Mouse (Mus musculus) liver, embryonic 11.5 days (tissue): ENCODE results near the gene Pafah2. TPM values are rescaled to one million over a fixed set of nuclear protein-coding genes. Genes with fewer than 3 reads are reported as not detected.
A peak's percentile ranks its signal among the peaks of the same experiment; 100 is the strongest.

Experiments used
- ATAC-seq: fragments of 200-750 bp; cut with Nextera tagmentation; replicated peaks from 2 replicates; pipeline ENCODE4 v1.8.0; 2017; ENCODE audit warnings: moderate number of reproducible peaks, mild to moderate bottlenecking, moderate TSS enrichment, moderate library complexity; ENCODE audit not compliant: low FRiP score
- DNase-seq: peaks from one replicate; pipeline ENCODE4 v3.0.0-alpha.2; 2017; ENCODE audit warnings: low spot score
- H3K27ac ChIP-seq: fragments of 300-500 bp; sonication (generic); 2 replicates; pipeline ENCODE4 v1.5.1; 2014; ENCODE audit warnings: mild to moderate bottlenecking, low read depth, low read length, control low read depth
- H3K27me3 ChIP-seq: fragments of 300-500 bp; sonication (generic); replicated peaks from 2 replicates; pipeline ENCODE4 v1.6.1; 2014; ENCODE audit warnings: low read length, mixed read lengths; ENCODE audit not compliant: control insufficient read depth, insufficient read depth
- H3K36me3 ChIP-seq: fragments of 300-500 bp; sonication (generic); 2 replicates; pipeline ENCODE4 v1.6.1; 2014; ENCODE audit warnings: mild to moderate bottlenecking, low read length, moderate library complexity, mixed read lengths; ENCODE audit not compliant: control insufficient read depth, insufficient read depth
- H3K4me1 ChIP-seq: fragments of 300-500 bp; sonication (generic); replicated peaks from 2 replicates; pipeline ENCODE4 v1.6.1; 2014; ENCODE audit warnings: low read length, mixed read lengths; ENCODE audit not compliant: control insufficient read depth, insufficient read depth
- H3K4me2 ChIP-seq: fragments of 300-500 bp; sonication (generic); 2 replicates; pipeline ENCODE4 v1.6.1; 2014; ENCODE audit warnings: mild to moderate bottlenecking, control low read depth, moderate library complexity
- H3K4me3 ChIP-seq: fragments of 300-500 bp; sonication (generic); 2 replicates; pipeline ENCODE4 v1.5.1; 2014; ENCODE audit warnings: low read depth, low read length, control low read depth
- H3K9ac ChIP-seq: fragments of 300-500 bp; sonication (generic); 2 replicates; pipeline ENCODE4 v1.6.1; 2014; ENCODE audit warnings: low read depth, low read length, control low read depth
- H3K9me3 ChIP-seq: fragments of 300-500 bp; sonication (generic); 2 replicates; pipeline ENCODE4 v1.6.1; 2016; ENCODE audit warnings: low read length, inconsistent platforms, mixed read lengths; ENCODE audit not compliant: control insufficient read depth
- WGBS: fragments of 180-500 bp; shearing (Covaris S2); extraction: QIAGEN DNeasy Blood & Tissue Kit; methylation state at CpG from one replicate; pipeline ENCODE4 v1.1.7; 2014; 5-methylcytosine and 5-hydroxymethylcytosine counted together
- polyA plus RNA-seq: library from polyadenylated mRNA; unstranded; fragments of >200 nt; fragmentation: Nextera tagmentation; extraction: Ambion mirVana; gene quantifications from 2 replicates; pipeline ENCODE4 v1.2.1, GENCODE M21; 2014

Pafah2 gene
- polyA plus RNA-seq, 1 experiment from 2014 or later = 7.9 TPM

DNA sequence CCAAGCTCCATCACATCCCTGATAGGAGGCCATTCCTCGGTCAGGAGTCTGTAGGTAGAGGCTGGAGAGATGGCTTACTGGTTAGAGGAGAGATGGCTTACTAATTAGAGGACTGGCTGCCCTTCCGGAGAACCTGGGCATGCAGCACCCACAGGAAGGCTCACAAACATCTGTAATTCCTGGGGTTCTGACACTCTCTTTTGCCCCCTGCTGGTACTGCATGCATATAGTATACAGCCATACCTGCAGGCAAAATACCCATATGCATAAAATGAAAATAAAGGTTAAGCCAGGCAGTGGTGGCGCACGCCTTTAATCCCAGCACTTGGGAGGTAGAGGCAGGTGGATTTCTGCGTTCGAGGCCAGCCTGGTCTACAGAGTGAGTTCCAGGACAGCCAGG is 8.9 kb upstream of the Pafah2 start:
- Histone ChIP-seq H3K9ac (no peak overlapping the region), H3K4me3 (no peak overlapping the region), H3K27me3 (no peaks in the 10 kb centered on the region), H3K4me1 (no peaks in the 10 kb centered on the region), H3K4me2 (no peak overlapping the region), H3K27ac (no peak overlapping the region), H3K36me3 (no peaks in the 10 kb centered on the region), H3K9me3 (peaks cover 2% of the 10 kb centered on the region; the same call in 1 of the 2 replicates)
- DNase-seq (no peak), ATAC-seq (no peak)
- WGBS = 62% methylated on average over 6 of the region's 6 CpGs

GRCm38 (mm10) chr4:134388397-134388796 is 7.7 kb upstream of the Pafah2 start:
- no peak overlapping the region for H3K4me2 ChIP-seq
- H3K9me3 ChIP-seq = peaks cover 2% of the 10 kb centered on the region; the same call in 1 of the 2 replicates
- ATAC-seq (no peak), DNase-seq (no peak)
- no peak overlapping the region for H3K9ac ChIP-seq
- H3K27me3 ChIP-seq = no peaks in the 10 kb centered on the region
- no peak overlapping the region for H3K4me3 ChIP-seq
- no peak overlapping the region for H3K27ac ChIP-seq
- H3K4me1 ChIP-seq = no peaks in the 10 kb centered on the region
- WGBS = 15% methylated on average over 5 of the region's 5 CpGs
- no peaks in the 10 kb centered on the region for H3K36me3 ChIP-seq

DNA sequence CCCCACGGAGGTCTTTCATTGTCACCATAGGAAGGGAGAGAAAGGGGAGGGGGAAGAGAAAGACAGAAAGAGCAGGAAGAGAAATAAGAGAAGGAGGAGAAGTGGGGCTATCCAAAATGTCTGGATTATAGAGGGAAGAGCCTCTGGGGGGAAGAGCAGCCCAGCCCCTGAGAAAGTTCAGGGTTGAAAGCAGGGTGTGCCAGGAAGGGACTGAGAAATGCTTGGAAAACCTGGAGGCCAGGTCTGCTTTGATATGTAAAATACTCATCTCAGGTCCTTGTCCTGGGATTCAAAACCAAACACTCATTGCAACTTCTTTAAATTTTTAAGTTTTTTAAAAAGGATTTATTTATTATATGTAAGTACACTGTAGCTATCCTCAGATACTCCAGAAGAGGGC is 4.5 kb upstream of the Pafah2 start:
- no peak overlapping the region for H3K9ac ChIP-seq
- 76% methylated on average over 1 of the region's 1 CpGs for WGBS

GRCm38 (mm10) chr4:134392595-134392994 is 3.5 kb upstream of the Pafah2 start:
- Histone ChIP-seq H3K9ac (no peak overlapping the region), H3K9me3 (peaks cover 2% of the 10 kb centered on the region; the same call in 1 of the 2 replicates), H3K27me3 (no peaks in the 10 kb centered on the region), H3K27ac (no peak overlapping the region), H3K4me1 (peaks cover 7% of the 10 kb centered on the region; the same call in 1 of the 2 replicates), H3K4me3 (no peak overlapping the region), H3K36me3 (no peaks in the 10 kb centered on the region), H3K4me2 (no peak overlapping the region)
- WGBS = 25% methylated on average over 8 of the region's 8 CpGs
- no peak for DNase-seq
- ATAC-seq = no peak

More for the DNA sequence above, 4.5 kb upstream of the Pafah2 start:
- Histone ChIP-seq H3K4me3 (no peak overlapping the region), H3K36me3 (no peaks in the 10 kb centered on the region), H3K9me3 (peaks cover 2% of the 10 kb centered on the region; the same call in 1 of the 2 replicates), H3K27ac (no peak overlapping the region), H3K27me3 (no peaks in the 10 kb centered on the region), H3K4me2 (no peak overlapping the region), H3K4me1 (0 out of 2 replicates have a peak, but pooled peaks cover 4% of the 10 kb centered on the region)
- ATAC-seq (no peak), DNase-seq (no peak)

DNA sequence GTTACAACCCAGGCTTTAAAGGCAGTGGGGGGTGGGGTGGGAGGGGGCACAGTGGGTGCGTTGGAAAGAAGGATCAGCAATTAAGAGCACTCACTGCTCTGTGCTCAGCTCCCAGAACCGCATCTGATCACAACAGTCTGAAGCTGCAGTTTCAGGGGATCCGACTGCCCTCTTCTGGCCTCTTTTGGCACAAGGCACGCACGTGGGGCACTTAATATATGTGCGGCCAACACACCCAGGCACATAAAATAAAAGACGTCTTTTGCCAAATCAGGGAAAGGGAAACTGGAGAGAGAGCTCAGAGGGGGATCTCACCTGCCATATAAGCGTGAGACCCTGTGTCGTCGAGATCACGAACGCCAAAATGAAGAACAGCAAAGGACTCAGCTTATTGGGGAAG is 3.1 kb upstream of the Pafah2 start:
- no peak for ATAC-seq

DNA sequence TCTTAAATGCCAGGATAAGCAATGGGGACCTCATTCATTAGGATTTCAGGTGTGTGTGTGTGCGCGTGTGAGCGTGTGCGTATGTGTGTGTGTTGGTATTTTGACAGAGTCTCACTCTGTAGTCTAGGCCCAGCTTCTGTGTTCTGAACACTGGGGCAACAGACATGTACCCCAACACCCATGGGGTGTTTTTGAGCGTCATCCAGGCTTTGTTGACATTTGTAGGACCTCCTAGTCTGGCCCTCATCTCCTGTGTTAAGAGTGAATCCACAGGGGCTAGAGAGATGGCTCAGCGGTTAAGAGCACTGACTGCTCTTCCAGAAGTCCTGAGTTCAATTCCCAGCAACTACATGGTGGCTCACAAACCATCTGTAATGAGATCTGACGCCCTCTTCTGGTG is 978 bp upstream of the Pafah2 start:
- DNase-seq (no peak), ATAC-seq (no peak)
- Histone ChIP-seq H3K4me1 (peaks cover 7% of the 10 kb centered on the region; the same call in 1 of the 2 replicates), H3K9ac (no peak overlapping the region), H3K27me3 (no peaks in the 10 kb centered on the region), H3K4me2 (no peak overlapping the region), H3K9me3 (peaks cover 2% of the 10 kb centered on the region; the same call in 1 of the 2 replicates), H3K27ac (no peak overlapping the region), H3K4me3 (no peak overlapping the region), H3K36me3 (no peaks in the 10 kb centered on the region)
- 78% methylated on average over 7 of the region's 7 CpGs for WGBS

More for the DNA sequence above, 3.1 kb upstream of the Pafah2 start:
- H3K4me3 ChIP-seq = no peak overlapping the region
- H3K4me2 ChIP-seq = no peak overlapping the region
- peaks cover 2% of the 10 kb centered on the region; the same call in 1 of the 2 replicates for H3K9me3 ChIP-seq
- H3K4me1 ChIP-seq = peaks cover 7% of the 10 kb centered on the region; the same call in 1 of the 2 replicates
- no peak overlapping the region for H3K9ac ChIP-seq
- H3K36me3 ChIP-seq = no peaks in the 10 kb centered on the region
- WGBS = 23% methylated on average over 12 of the region's 12 CpGs
- H3K27me3 ChIP-seq = no peaks in the 10 kb centered on the region
- DNase-seq = no peak
- no peak overlapping the region for H3K27ac ChIP-seq

- no peak for ATAC-seq
- H3K4me2 ChIP-seq = peak overlapping the region; percentile 89
- peak overlapping the region; percentile 55 for H3K4me3 ChIP-seq
- H3K36me3 ChIP-seq = no peaks in the 10 kb centered on the region
- H3K9me3 ChIP-seq = no peaks in the 10 kb centered on the region
- 26% methylated on average over 7 of the region's 7 CpGs for WGBS
- DNase-seq = no peak
- no peak overlapping the region for H3K9ac ChIP-seq
- no peaks in the 10 kb centered on the region for H3K27me3 ChIP-seq
- 0 out of 2 replicates have a peak overlapping the region, but pooled peaks have one; percentile 34 for H3K27ac ChIP-seq
- H3K4me1 ChIP-seq = peaks cover 19% of the 10 kb centered on the region
Observed at GRCm38 (mm10) chr4:134397121-134397520, 1.0 kb downstream of the Pafah2 start.

DNA sequence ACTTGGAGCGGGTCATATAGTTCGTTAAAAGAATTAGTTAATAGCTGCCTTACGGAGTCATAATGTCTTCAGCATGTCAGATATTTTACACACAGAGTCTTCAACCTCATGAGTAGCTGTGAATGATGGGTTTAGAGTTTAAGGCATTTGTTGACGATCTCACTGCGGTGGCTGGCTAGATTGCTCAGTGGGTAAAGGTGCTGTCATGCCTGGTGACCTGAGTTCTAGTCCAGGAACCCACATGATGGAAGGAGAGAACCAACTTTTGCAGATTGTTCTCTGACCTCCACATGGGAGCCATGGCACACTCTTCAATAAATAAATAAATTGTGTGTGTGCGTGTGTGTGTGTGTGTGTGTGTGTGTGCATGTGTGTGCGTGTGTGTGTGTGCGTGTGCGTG is 1.6 kb downstream of the Pafah2 start:
- no peaks in the 10 kb centered on the region for H3K27me3 ChIP-seq
- ATAC-seq = no peak
- no peaks in the 10 kb centered on the region for H3K9me3 ChIP-seq
- H3K4me1 ChIP-seq = peaks cover 24% of the 10 kb centered on the region
- peak overlapping the region; percentile 89 for H3K4me2 ChIP-seq
- H3K36me3 ChIP-seq = no peaks in the 10 kb centered on the region
- WGBS = 87% methylated on average over 9 of the region's 9 CpGs
- H3K27ac ChIP-seq = no peak overlapping the region
- no peak for DNase-seq
- no peak overlapping the region for H3K4me3 ChIP-seq
- H3K9ac ChIP-seq = no peak overlapping the region

DNA sequence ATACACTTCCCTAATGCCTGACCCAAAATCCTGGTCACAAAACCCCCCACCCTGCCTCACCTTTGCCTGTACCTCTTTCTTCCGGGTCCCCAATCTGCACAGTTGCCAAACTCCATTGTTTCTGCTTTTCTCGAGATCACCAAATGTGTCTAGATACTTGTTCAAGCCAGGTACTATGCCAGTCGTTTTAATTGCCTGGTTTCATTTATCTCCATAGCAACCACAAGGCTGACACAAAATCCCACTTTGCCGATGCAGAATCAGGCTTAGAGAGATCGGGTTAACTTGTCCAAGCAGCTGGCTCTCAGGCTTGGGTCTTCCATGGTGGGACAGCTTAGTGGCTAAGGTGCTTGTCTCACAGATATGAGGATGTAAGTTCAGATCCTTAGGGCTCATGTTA is 4.1 kb downstream of the Pafah2 start:
- Histone ChIP-seq H3K36me3 (no peaks in the 10 kb centered on the region), H3K27ac (no peak overlapping the region), H3K4me1 (peaks cover 24% of the 10 kb centered on the region), H3K4me3 (no peak overlapping the region), H3K4me2 (peak overlapping the region; percentile 92; the same call in 1 of the 2 replicates), H3K9ac (no peak overlapping the region), H3K27me3 (no peaks in the 10 kb centered on the region), H3K9me3 (no peaks in the 10 kb centered on the region)
- no peak for ATAC-seq
- DNase-seq = no peak
- WGBS = 44% methylated on average over 5 of the region's 5 CpGs
